Mouse (Mus musculus) right cerebral cortex, postnatal 36 days (tissue): ENCODE data around the gene Tmem79.
"Not testable (repeated sequence)": the region's sequence is repeated elsewhere in the genome, so short reads cannot be mapped to it uniquely, and the experiment has no call there.

ENCODE experiments used
- DNase-seq, 2 experiments: peaks; one replicate each; pipeline ENCODE4 v3.0.0; 2022; ENCODE audit warnings: low spot score in 2 of 2, mixed read lengths in 1 of 2

Tmem79 gene

DNA sequence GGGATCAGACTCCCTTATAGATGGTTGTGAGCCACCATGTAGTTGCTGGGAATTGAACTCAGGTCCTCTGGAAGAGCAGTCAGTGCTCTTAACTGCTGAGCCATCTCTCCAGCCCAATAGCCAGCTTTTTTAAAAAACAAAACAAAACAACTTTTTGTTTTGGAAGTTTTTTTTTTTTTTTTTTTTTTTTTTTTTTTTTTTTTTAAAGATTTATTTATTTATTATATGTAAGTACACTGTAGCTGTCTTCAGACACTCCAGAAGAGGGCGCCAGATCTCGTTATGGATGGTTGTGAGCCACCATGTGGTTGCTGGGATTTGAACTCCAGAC, 50.4 kb downstream of the Tmem79 start:
- DNase-seq = not testable (repeated sequence)

GRCm38 (mm10) chr3:88284815-88285564, 51.0 kb downstream of the Tmem79 start:
- not testable (repeated sequence) for DNase-seq

- not testable (repeated sequence) for DNase-seq
Observed at GRCm38 (mm10) chr3:88281141-88281916, 54.6 kb downstream of the Tmem79 start.

DNA sequence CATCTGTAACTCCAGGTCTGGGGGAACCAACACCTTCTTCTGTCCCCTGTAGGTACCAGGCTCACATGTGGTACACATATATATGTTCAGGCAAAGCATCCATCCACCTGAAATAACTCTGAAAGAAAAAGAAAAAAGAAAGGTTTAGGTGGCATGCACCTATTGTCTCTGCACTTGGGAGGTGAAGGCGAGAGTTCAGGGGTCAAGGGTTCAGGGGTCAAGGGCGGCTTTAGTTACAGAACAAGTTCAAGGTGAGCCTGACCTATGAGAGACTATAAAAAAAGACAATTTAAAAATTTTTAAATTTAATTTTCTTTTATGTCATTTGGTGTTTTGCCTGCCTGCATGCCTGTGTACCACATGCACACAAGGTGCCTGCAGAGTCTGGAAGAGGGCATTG, 55.9 kb downstream of the Tmem79 start:
- no peak for DNase-seq
